Mouse (Mus musculus): ENCODE measurements around the gene Acot6.

DNA sequence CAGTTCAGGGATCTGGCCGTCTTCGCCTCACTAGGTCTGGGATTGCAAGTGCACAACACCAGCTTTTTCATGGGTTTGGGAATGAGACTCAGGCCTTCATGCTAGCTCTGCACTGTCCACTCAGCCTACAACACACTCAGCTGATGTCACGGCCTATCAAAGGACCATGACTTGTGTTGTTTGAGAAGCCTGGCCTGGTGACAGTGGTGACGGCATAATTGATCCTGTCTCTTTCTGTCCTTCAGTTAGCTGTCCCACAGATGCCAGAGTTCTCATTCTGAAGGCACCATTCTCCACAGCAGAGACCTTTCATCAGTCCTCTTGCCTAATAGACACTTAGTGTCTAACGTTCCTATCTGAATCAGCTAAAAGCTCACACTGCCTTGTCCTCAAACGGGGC is 28.1 kb downstream of the Acot6 start:
- TF ChIP-seq CTCF (conservative IDR thresholded peaks at IDR 0.05 in 1 of 2, IDR thresholded peaks at IDR 0.05 in 1 of 2; ENCODE audit: low read depth in 2 of 2, low read length in 2 of 2) (no peak), MAZ (IDR thresholded peaks at IDR 0.05; ENCODE audit: low read depth, low read length) (no peak)

Measured in CH12.LX (cell line).